Mouse (Mus musculus) B cell, adult 62 days (primary cell): Measurements from ENCODE around the gene Fam131a. TPM values are rescaled to one million over a fixed set of nuclear protein-coding genes. Genes with fewer than 3 reads are reported as not detected.

Experiments used
- total RNA-seq: library from RNA; stranded (reverse); gene quantifications from 4 replicates; pipeline ENCODE4 v1.2.4, GENCODE M21; 2023

The Fam131a gene
- total RNA-seq: 0.41 to 0.91 TPM (median 0.43 TPM) in 3 of 4 replicates, not detected in the other

GRCm38 (mm10) chr16:20693111-20693701 lies at the start of gene Fam131a:
TSS of gene Fam131a (plus strand) at chr16:20693241.

GRCm38 (mm10) chr16:20651076-20651946 lies 41.7 kb upstream of the Fam131a start, which contains the start of gene Psmd2:
TSS of gene Psmd2 (plus strand) at chr16:20651652.

GRCm38 (mm10) chr16:20668013-20668412 lies 25.0 kb upstream of the Fam131a start, which contains the start of gene Eif4g1:
TSS of gene Eif4g1 (plus strand) at chr16:20668313.

GRCm38 (mm10) chr16:20717181-20717977 lies 24.3 kb downstream of the Fam131a start, which contains the start of the genes Polr2h and Clcn2:
TSS of gene Polr2h (plus strand) at chr16:20717665.
TSS of gene Clcn2 (minus strand) at chr16:20717746.

GRCm38 (mm10) chr16:20732925-20733730 lies 40.1 kb downstream of the Fam131a start, which contains the start of gene Chrd:
TSS of gene Chrd (plus strand) at chr16:20733127.

GRCm38 (mm10) chr16:20733731-20734730 lies 41.0 kb downstream of the Fam131a start, which contains the start of gene Thpo:
TSS of gene Thpo (minus strand) at chr16:20734511.

Other genes with a start within 250 kb of the Fam131a start
- gene Eif2b5, start 194.4 kb upstream of the Fam131a start, total RNA-seq: 42.8 to 52.1 TPM (median 47.2 TPM) in 4 replicates
- 41.5 to 43.6 TPM (median 42.6 TPM) in 4 replicates for gene Dvl3, start 176.3 kb upstream of the Fam131a start, total RNA-seq
- 160 to 184 TPM (median 175 TPM) in 4 replicates for gene Ap2m1, start 157.8 kb upstream of the Fam131a start, total RNA-seq
- 90.6 to 104 TPM (median 98.3 TPM) in 4 replicates for gene Abcf3, start 144.7 kb upstream of the Fam131a start, total RNA-seq
- gene Vwa5b2, start 103.8 kb upstream of the Fam131a start, total RNA-seq: 0.49 to 0.88 TPM in 2 of 4 replicates, not detected in the others
- 3.9 to 5.7 TPM (median 4.5 TPM) in 4 replicates for gene Eef1akmt4, start 81.6 kb upstream of the Fam131a start, total RNA-seq
- gene Gm49333, start 81.6 kb upstream of the Fam131a start, total RNA-seq: not detected in 4 replicates
- 9.5 to 14.5 TPM (median 12.0 TPM) in 4 replicates for gene Alg3, start 81.5 kb upstream of the Fam131a start, total RNA-seq
- not detected in 4 replicates for gene Camk2n2, start 72.0 kb upstream of the Fam131a start, total RNA-seq
- gene Ece2, start 63.4 kb upstream of the Fam131a start, total RNA-seq: 0.76 TPM in 1 of 4 replicates, not detected in the others
- 103 to 114 TPM (median 106 TPM) in 4 replicates for gene Psmd2, start 41.6 kb upstream of the Fam131a start, total RNA-seq
- 317 to 345 TPM (median 335 TPM) in 4 replicates for gene Eif4g1, start 24.9 kb upstream of the Fam131a start, total RNA-seq
- gene Polr2h, start 24.4 kb downstream of the Fam131a start, total RNA-seq: 17.3 to 22.7 TPM (median 19.5 TPM) in 4 replicates
- gene Clcn2, start 24.5 kb downstream of the Fam131a start, total RNA-seq: 2.5 to 4.1 TPM (median 3.2 TPM) in 4 replicates
- not detected in 4 replicates for gene Chrd, start 39.9 kb downstream of the Fam131a start, total RNA-seq
- gene Thpo, start 41.3 kb downstream of the Fam131a start, total RNA-seq: not detected in 4 replicates